8 mouse cellular contexts compared by ENCODE assay signal in genomic region chr10:77613409-77613808, GRCm38 (mm10). TPM values are rescaled to one million over a fixed set of nuclear protein-coding genes. Genes with fewer than 3 reads are reported as not detected.
DNase-seq lines count a peak whose midpoint lies in the region; ATAC-seq and TF ChIP-seq lines count a peak whose summit lies in the region.

No protein-coding gene starts in this region.

- peaks cover 85% of the 10 kb centered on the region for H3K36me3 ChIP-seq in embryonic facial prominence, embryonic 12.5 days
- H3K36me3 ChIP-seq in embryonic facial prominence, embryonic 10.5 days (replicated peaks): peaks cover 98% of the 10 kb centered on the region
- peaks cover 45% of the 10 kb centered on the region for H3K36me3 ChIP-seq in intestine, embryonic 15.5 days
- H3K36me3 ChIP-seq in lung, embryonic 14.5 days (ENCODE audit: insufficient read depth): peaks cover 89% of the 10 kb centered on the region

- 78% methylated on average over 3 of the region's 3 CpGs for WGBS in embryonic facial prominence, embryonic 12.5 days
- 86% methylated on average over 3 of the region's 3 CpGs for WGBS in embryonic facial prominence, embryonic 10.5 days
- 64% methylated on average over 3 of the region's 3 CpGs for WGBS in intestine, embryonic 15.5 days
- 82% methylated on average over 3 of the region's 3 CpGs for WGBS in lung, embryonic 14.5 days

- no peak overlapping the region for H3K9ac ChIP-seq in embryonic facial prominence, embryonic 12.5 days
- no peak overlapping the region for H3K9ac ChIP-seq in intestine, embryonic 15.5 days
- no peak overlapping the region for H3K9ac ChIP-seq in lung, embryonic 14.5 days

- H3K9me3 ChIP-seq in embryonic facial prominence, embryonic 12.5 days: no peaks in the 10 kb centered on the region
- H3K9me3 ChIP-seq in embryonic facial prominence, embryonic 10.5 days: no peaks in the 10 kb centered on the region
- H3K9me3 ChIP-seq in intestine, embryonic 15.5 days: no peaks in the 10 kb centered on the region
- no peaks in the 10 kb centered on the region for H3K9me3 ChIP-seq in lung, embryonic 14.5 days (ENCODE audit: low read depth, low read length)

- no peaks in the 10 kb centered on the region for H3K27me3 ChIP-seq in embryonic facial prominence, embryonic 12.5 days
- H3K27me3 ChIP-seq in embryonic facial prominence, embryonic 10.5 days (replicated peaks; ENCODE audit: low read depth, poor library complexity, severe bottlenecking): no peaks in the 10 kb centered on the region
- H3K27me3 ChIP-seq in intestine, embryonic 15.5 days (replicated peaks): no peaks in the 10 kb centered on the region
- no peaks in the 10 kb centered on the region for H3K27me3 ChIP-seq in lung, embryonic 14.5 days (ENCODE audit: insufficient read depth, low read length)

- H3K4me3 ChIP-seq in embryonic facial prominence, embryonic 12.5 days: no peak overlapping the region
- H3K4me3 ChIP-seq in embryonic facial prominence, embryonic 10.5 days: no peak overlapping the region
- H3K4me3 ChIP-seq in intestine, embryonic 15.5 days (replicated peaks): no peak overlapping the region
- H3K4me3 ChIP-seq in lung, embryonic 14.5 days (ENCODE audit: low read depth, low read length): no peak overlapping the region

- ATAC-seq in embryonic facial prominence, embryonic 12.5 days (ENCODE audit: insufficient number of reproducible peaks, insufficient read depth, low FRiP score, low TSS enrichment): no peak
- peak; percentile 90 for ATAC-seq in intestine, embryonic 15.5 days
- peak; percentile 61; the same call in 1 of the 2 replicates for ATAC-seq in lung, embryonic 14.5 days (ENCODE audit: insufficient read depth)

- no peak for TF ChIP-seq CTCF in lung, embryonic 14.5 days (IDR thresholded peaks at IDR 0.05; ENCODE audit: low read depth)

- DNase-seq in embryonic facial prominence, embryonic 10.5 days (ENCODE audit: low spot score): no peak
- DNase-seq in adrenal gland, postnatal 36 days: peak; percentile 51 to 68
- peak; percentile 44 for DNase-seq in lung, embryonic 14.5 days
- no peak for DNase-seq in cerebellum, adult 8-10 months
- no peak for DNase-seq in spleen, postnatal 4 days (ENCODE audit: low spot score in 2 of 2)
- DNase-seq in thymus, adult 18-20 months: no peak

- peak overlapping the region; percentile 31; the same call in 1 of the 2 replicates for H3K27ac ChIP-seq in embryonic facial prominence, embryonic 12.5 days
- H3K27ac ChIP-seq in embryonic facial prominence, embryonic 10.5 days (replicated peaks): no peak overlapping the region
- H3K27ac ChIP-seq in intestine, embryonic 15.5 days: peak overlapping the region; percentile 85
- H3K27ac ChIP-seq in lung, embryonic 14.5 days (ENCODE audit: low read depth): peak overlapping the region; percentile 52; the same call in 1 of the 2 replicates

- no peaks in the 10 kb centered on the region for H3K4me1 ChIP-seq in embryonic facial prominence, embryonic 12.5 days
- 0 out of 2 replicates have a peak, but pooled peaks cover 4% of the 10 kb centered on the region for H3K4me1 ChIP-seq in embryonic facial prominence, embryonic 10.5 days
- H3K4me1 ChIP-seq in intestine, embryonic 15.5 days (replicated peaks): 0 out of 2 replicates have a peak, but pooled peaks cover 2% of the 10 kb centered on the region
- H3K4me1 ChIP-seq in lung, embryonic 14.5 days (ENCODE audit: insufficient read depth): no peaks in the 10 kb centered on the region

- H3K4me2 ChIP-seq in embryonic facial prominence, embryonic 12.5 days (replicated peaks): no peak overlapping the region
- no peak overlapping the region for H3K4me2 ChIP-seq in intestine, embryonic 15.5 days (replicated peaks)
- no peak overlapping the region for H3K4me2 ChIP-seq in lung, embryonic 14.5 days

RNA-seq across cellular contexts. Expression of gene Gm49325, which starts 7.4 kb away (rescaled TPM):
- polyA plus RNA-seq in embryonic facial prominence, embryonic 12.5 days (2016; fragmentation: Nextera tagmentation; extraction: Ambion mirVana): 7.0 and 7.1 TPM in 2 replicates
- polyA plus RNA-seq in embryonic facial prominence, embryonic 10.5 days (2016; fragmentation: Nextera tagmentation; extraction: Ambion mirVana): 1.9 and 8.0 TPM in 2 replicates
- 10 to 100 TPM; 24.1 to 27.6 TPM for total RNA-seq in adrenal gland, postnatal 36 days (2021)
- 4.1 and 5.4 TPM in 2 replicates for polyA plus RNA-seq in intestine, embryonic 15.5 days (2015; fragmentation: Nextera tagmentation; extraction: Ambion mirVana)
- polyA plus RNA-seq in lung, embryonic 14.5 days (2014; fragmentation: Nextera tagmentation; extraction: Ambion mirVana): 3.0 and 3.5 TPM in 2 replicates

RNA-seq across cellular contexts. Expression of gene Sumo3, which starts 7.5 kb away (rescaled TPM):
- 385 and 391 TPM in 2 replicates for polyA plus RNA-seq in embryonic facial prominence, embryonic 12.5 days (2016; fragmentation: Nextera tagmentation; extraction: Ambion mirVana)
- polyA plus RNA-seq in embryonic facial prominence, embryonic 10.5 days (2016; fragmentation: Nextera tagmentation; extraction: Ambion mirVana): 419 and 445 TPM in 2 replicates
- 100 to 1,000 TPM in 1 of 2 experiments, 10 to 100 TPM in 1; 89.0 to 106 TPM for total RNA-seq in adrenal gland, postnatal 36 days (2021)
- 338 and 345 TPM in 2 replicates for polyA plus RNA-seq in intestine, embryonic 15.5 days (2015; fragmentation: Nextera tagmentation; extraction: Ambion mirVana)
- 329 and 337 TPM in 2 replicates for polyA plus RNA-seq in lung, embryonic 14.5 days (2014; fragmentation: Nextera tagmentation; extraction: Ambion mirVana)

RNA-seq across cellular contexts. Expression of gene Ube2g2, which starts 8.7 kb away (rescaled TPM):
- polyA plus RNA-seq in embryonic facial prominence, embryonic 12.5 days (2016; fragmentation: Nextera tagmentation; extraction: Ambion mirVana): 76.7 and 81.7 TPM in 2 replicates
- 98.9 and 101 TPM in 2 replicates for polyA plus RNA-seq in embryonic facial prominence, embryonic 10.5 days (2016; fragmentation: Nextera tagmentation; extraction: Ambion mirVana)
- 10 to 100 TPM; 57.3 to 67.6 TPM for total RNA-seq in adrenal gland, postnatal 36 days (2021)
- 65.0 and 70.3 TPM in 2 replicates for polyA plus RNA-seq in intestine, embryonic 15.5 days (2015; fragmentation: Nextera tagmentation; extraction: Ambion mirVana)
- polyA plus RNA-seq in lung, embryonic 14.5 days (2014; fragmentation: Nextera tagmentation; extraction: Ambion mirVana): 47.9 and 50.9 TPM in 2 replicates

RNA-seq across cellular contexts. Expression of gene Pttg1ip, which starts 31.9 kb away (rescaled TPM):
- 92.5 and 94.4 TPM in 2 replicates for polyA plus RNA-seq in embryonic facial prominence, embryonic 12.5 days (2016; fragmentation: Nextera tagmentation; extraction: Ambion mirVana)
- 65.6 and 71.0 TPM in 2 replicates for polyA plus RNA-seq in embryonic facial prominence, embryonic 10.5 days (2016; fragmentation: Nextera tagmentation; extraction: Ambion mirVana)
- total RNA-seq in adrenal gland, postnatal 36 days (2021): 100 to 1,000 TPM; 197 to 219 TPM
- 146 and 156 TPM in 2 replicates for polyA plus RNA-seq in intestine, embryonic 15.5 days (2015; fragmentation: Nextera tagmentation; extraction: Ambion mirVana)
- 109 and 112 TPM in 2 replicates for polyA plus RNA-seq in lung, embryonic 14.5 days (2014; fragmentation: Nextera tagmentation; extraction: Ambion mirVana)

Comparison
In these comparisons a context has a peak if more than half of its experiments do, and no peak if none do; other contexts are left out.
1. DNase-seq: peak in adrenal gland, postnatal 36 days (2 of 2) and lung, embryonic 14.5 days (single experiment); none in embryonic facial prominence, embryonic 10.5 days (single experiment), cerebellum, adult 8-10 months (single experiment), spleen, postnatal 4 days (0 of 2) and thymus, adult 18-20 months (0 of 2).